Mouse (Mus musculus) heart, embryonic 16.5 days (tissue): ENCODE data around the gene Rcn2. TPM values are rescaled to one million over a fixed set of nuclear protein-coding genes. Genes with fewer than 3 reads are reported as not detected.

Source experiments
- ATAC-seq: fragments of 200-750 bp; cut with Nextera tagmentation; replicated peaks from 2 replicates; pipeline ENCODE4 v1.8.0; 2017; ENCODE audit warnings: moderate number of reproducible peaks; ENCODE audit not compliant: insufficient read depth, low FRiP score; ENCODE audit errors: extremely low read depth
- H3K27ac ChIP-seq: fragments of 300-500 bp; sonication (generic); 2 replicates; pipeline ENCODE4 v1.5.1; 2014; ENCODE audit warnings: mild to moderate bottlenecking, low read length, control low read depth, moderate library complexity
- H3K27me3 ChIP-seq: fragments of 300-500 bp; sonication (generic); 2 replicates; pipeline ENCODE4 v1.6.1; 2014; ENCODE audit warnings: low read length, mixed read lengths; ENCODE audit not compliant: control insufficient read depth, insufficient read depth
- H3K36me3 ChIP-seq: fragments of 300-500 bp; sonication (generic); 2 replicates; pipeline ENCODE4 v1.6.1; 2014; ENCODE audit not compliant: control insufficient read depth, insufficient read depth
- H3K4me1 ChIP-seq: fragments of 300-500 bp; sonication (generic); 2 replicates; pipeline ENCODE4 v1.6.1; 2014; ENCODE audit warnings: low read length, mixed read lengths; ENCODE audit not compliant: control insufficient read depth, insufficient read depth
- H3K4me2 ChIP-seq: fragments of 300-500 bp; sonication (generic); 2 replicates; pipeline ENCODE4 v1.6.1; 2014; ENCODE audit warnings: low read depth, mild to moderate bottlenecking, control low read depth, low read length
- H3K4me3 ChIP-seq: fragments of 300-500 bp; sonication (generic); 2 replicates; pipeline ENCODE4 v1.5.1; 2014; ENCODE audit warnings: mild to moderate bottlenecking, control low read depth, low read length
- H3K9ac ChIP-seq: fragments of 300-500 bp; sonication (generic); 2 replicates; pipeline ENCODE4 v1.6.1; 2014; ENCODE audit warnings: low read length, control low read depth
- H3K9me3 ChIP-seq: fragments of 300-500 bp; sonication (generic); replicated peaks from 2 replicates; pipeline ENCODE4 v1.6.1; 2016; ENCODE audit warnings: low read length; ENCODE audit not compliant: control insufficient read depth
- WGBS: fragments of 180-500 bp; shearing (Covaris S2); extraction: QIAGEN DNeasy Blood & Tissue Kit; methylation state at CpG from one replicate; pipeline ENCODE4 v1.1.7; 2014; 5-methylcytosine and 5-hydroxymethylcytosine counted together
- polyA plus RNA-seq: library from polyadenylated mRNA; unstranded; fragments of >200 nt; fragmentation: Nextera tagmentation; extraction: Ambion mirVana; gene quantifications from 2 replicates; pipeline ENCODE4 v1.2.1, GENCODE M21; 2015

Gene Rcn2
- polyA plus RNA-seq, 1 experiment from 2014 or later = 129 TPM

- WGBS = 94% methylated on average over 5 of the region's 5 CpGs
- Histone ChIP-seq H3K9me3 (no peaks in the 10 kb centered on the region), H3K27ac (no peak overlapping the region), H3K4me3 (no peak overlapping the region), H3K36me3 (peaks cover 42% of the 10 kb centered on the region), H3K4me2 (no peak overlapping the region), H3K27me3 (no peaks in the 10 kb centered on the region), H3K9ac (no peak overlapping the region), H3K4me1 (no peaks in the 10 kb centered on the region)
- ATAC-seq = no peak
Observed at GRCm38 (mm10) chr9:56062336-56062735, 20.7 kb downstream of the Rcn2 start.

GRCm38 (mm10) chr9:56065011-56065410 is 23.4 kb downstream of the Rcn2 start:
- Histone ChIP-seq H3K9me3 (no peaks in the 10 kb centered on the region), H3K27me3 (no peaks in the 10 kb centered on the region), H3K36me3 (peaks cover 32% of the 10 kb centered on the region), H3K4me1 (no peaks in the 10 kb centered on the region), H3K27ac (no peak overlapping the region), H3K4me2 (no peak overlapping the region), H3K4me3 (no peak overlapping the region), H3K9ac (no peak overlapping the region)
- ATAC-seq = no peak
- WGBS = 60% methylated on average over 3 of the region's 3 CpGs

GRCm38 (mm10) chr9:56067964-56068363 is 26.3 kb downstream of the Rcn2 start:
- 80% methylated on average over 4 of the region's 4 CpGs for WGBS
- Histone ChIP-seq H3K4me2 (no peak overlapping the region), H3K27ac (no peak overlapping the region), H3K9me3 (no peaks in the 10 kb centered on the region), H3K36me3 (peaks cover 12% of the 10 kb centered on the region; the same call in 1 of the 2 replicates), H3K4me1 (no peaks in the 10 kb centered on the region), H3K4me3 (no peak overlapping the region), H3K27me3 (no peaks in the 10 kb centered on the region), H3K9ac (no peak overlapping the region)
- no peak for ATAC-seq

- H3K9ac ChIP-seq = no peak overlapping the region
Observed at GRCm38 (mm10) chr9:56068630-56069029, 27.0 kb downstream of the Rcn2 start.

GRCm38 (mm10) chr9:56072861-56073260 is 31.2 kb downstream of the Rcn2 start:
- 0 out of 2 replicates have a peak, but pooled peaks cover 8% of the 10 kb centered on the region for H3K36me3 ChIP-seq
- no peak overlapping the region for H3K27ac ChIP-seq
- no peak overlapping the region for H3K4me3 ChIP-seq
- H3K27me3 ChIP-seq = no peaks in the 10 kb centered on the region
- 38% methylated on average over 2 of the region's 2 CpGs for WGBS
- no peaks in the 10 kb centered on the region for H3K9me3 ChIP-seq
- no peak overlapping the region for H3K4me2 ChIP-seq
- no peak overlapping the region for H3K9ac ChIP-seq
- no peak for ATAC-seq
- peaks cover 16% of the 10 kb centered on the region for H3K4me1 ChIP-seq

More at GRCm38 (mm10) chr9:56068630-56069029, 27.0 kb downstream of the Rcn2 start:
- no peak for ATAC-seq
- Histone ChIP-seq H3K36me3 (0 out of 2 replicates have a peak, but pooled peaks cover 11% of the 10 kb centered on the region), H3K27me3 (no peaks in the 10 kb centered on the region), H3K9me3 (no peaks in the 10 kb centered on the region), H3K27ac (no peak overlapping the region), H3K4me2 (no peak overlapping the region), H3K4me1 (no peaks in the 10 kb centered on the region), H3K4me3 (no peak overlapping the region)
- WGBS = 91% methylated on average over 1 of the region's 1 CpGs

- no peak for ATAC-seq
- H3K4me3 ChIP-seq = no peak overlapping the region
- no peaks in the 10 kb centered on the region for H3K27me3 ChIP-seq
- no peak overlapping the region for H3K9ac ChIP-seq
- no peak overlapping the region for H3K4me2 ChIP-seq
- H3K9me3 ChIP-seq = no peaks in the 10 kb centered on the region
- no peak overlapping the region for H3K27ac ChIP-seq
- H3K36me3 ChIP-seq = 0 out of 2 replicates have a peak, but pooled peaks cover 4% of the 10 kb centered on the region
- 77% methylated on average over 12 of the region's 12 CpGs for WGBS
- peaks cover 16% of the 10 kb centered on the region for H3K4me1 ChIP-seq
Observed at GRCm38 (mm10) chr9:56074863-56075262, 33.2 kb downstream of the Rcn2 start.

- Histone ChIP-seq H3K9ac (no peak overlapping the region), H3K27me3 (no peaks in the 10 kb centered on the region), H3K9me3 (no peaks in the 10 kb centered on the region), H3K4me2 (no peak overlapping the region), H3K4me1 (peaks cover 16% of the 10 kb centered on the region), H3K4me3 (no peak overlapping the region), H3K36me3 (0 out of 2 replicates have a peak, but pooled peaks cover 4% of the 10 kb centered on the region), H3K27ac (peak overlapping the region; percentile 77)
- WGBS = 7% methylated on average over 4 of the region's 4 CpGs
- peak; percentile 78 for ATAC-seq
Observed at GRCm38 (mm10) chr9:56075264-56075663, 33.6 kb downstream of the Rcn2 start.

GRCm38 (mm10) chr9:56075901-56076620 is 34.4 kb downstream of the Rcn2 start:
- Histone ChIP-seq H3K9ac (peak overlapping the region; percentile 47; the same call in 1 of the 2 replicates), H3K4me1 (peaks cover 16% of the 10 kb centered on the region), H3K27ac (peak overlapping the region; percentile 77), H3K36me3 (0 out of 2 replicates have a peak, but pooled peaks cover 4% of the 10 kb centered on the region), H3K4me2 (peak overlapping the region; percentile 0; the same call in 1 of the 2 replicates), H3K27me3 (no peaks in the 10 kb centered on the region), H3K9me3 (no peaks in the 10 kb centered on the region), H3K4me3 (no peak overlapping the region)
- 32% methylated on average over 7 of the region's 7 CpGs for WGBS
- ATAC-seq = 0 out of 2 replicates have a peak, but pooled peaks have one; percentile 43

- no peak overlapping the region for H3K4me2 ChIP-seq
- WGBS = 57% methylated on average over 5 of the region's 5 CpGs
- ATAC-seq = no peak
Observed at GRCm38 (mm10) chr9:56079587-56079986, 37.9 kb downstream of the Rcn2 start.

More at GRCm38 (mm10) chr9:56079587-56079986, 37.9 kb downstream of the Rcn2 start:
- Histone ChIP-seq H3K4me1 (peaks cover 16% of the 10 kb centered on the region), H3K4me3 (no peak overlapping the region), H3K27ac (no peak overlapping the region), H3K9ac (no peak overlapping the region), H3K9me3 (no peaks in the 10 kb centered on the region), H3K36me3 (no peaks in the 10 kb centered on the region), H3K27me3 (no peaks in the 10 kb centered on the region)
